Mouse (Mus musculus) embryonic fibroblast, embryonic 13.5 days (primary cell): ENCODE measurements around the gene Dst.

Source experiments
- CTCF ChIP-seq: IDR thresholded peaks from 2 replicates; pipeline ENCODE4 v1.5.1; 2011; ENCODE audit warnings: mild to moderate bottlenecking, control low read depth, low read length, moderate library complexity, borderline replicate concordance; ENCODE audit not compliant: insufficient read depth
- POLR2A ChIP-seq: IDR thresholded peaks from 2 replicates; pipeline ENCODE4 v1.6.1; 2011; ENCODE audit warnings: low read depth, mild to moderate bottlenecking, control low read depth, low read length, moderate library complexity

DNA sequence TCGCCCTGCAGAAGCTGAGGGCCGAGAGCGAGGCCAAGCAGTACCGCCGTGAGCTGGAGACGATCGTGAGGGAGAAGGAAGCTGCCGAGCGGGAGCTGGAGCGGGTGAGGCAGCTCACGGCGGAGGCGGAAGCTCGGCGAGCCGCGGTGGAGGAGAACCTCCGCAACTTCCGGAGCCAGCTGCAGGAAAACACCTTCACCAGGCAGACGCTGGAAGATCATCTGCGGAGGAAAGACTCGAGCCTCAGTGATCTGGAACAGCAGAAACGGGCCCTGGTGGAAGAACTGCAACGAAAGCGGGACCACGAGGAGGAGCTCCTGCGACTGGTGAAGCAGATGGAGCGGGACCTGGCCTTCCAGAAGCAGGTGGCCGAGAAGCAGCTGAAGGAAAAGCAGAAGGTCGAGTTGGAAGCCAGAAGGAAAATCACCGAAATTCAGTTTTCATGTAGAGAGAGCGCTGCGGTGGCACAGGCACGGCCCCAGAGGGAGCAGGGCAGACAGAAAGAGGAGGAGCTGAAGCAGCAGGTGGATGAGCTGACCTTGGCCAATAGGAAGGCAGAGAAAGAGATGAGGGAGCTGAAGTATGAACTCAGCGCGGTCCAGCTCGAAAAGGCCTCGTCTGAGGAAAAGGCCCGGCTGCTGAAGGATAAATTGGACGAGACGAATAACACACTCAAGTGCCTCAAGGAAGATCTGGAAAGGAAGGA is 270.1 kb downstream of the Dst start:
- TF ChIP-seq CTCF: no peak
- no peak for TF ChIP-seq POLR2A
